ENCODE assay signal across 14 mouse cellular contexts in genomic region chr17:78608135-78608670, GRCm38 (mm10).
DNase-seq lines count a peak whose midpoint lies in the region; ATAC-seq lines count a peak whose summit lies in the region.
"Had no signal": no experiment of that assay in that cellular context is flagged by ENCODE, and none has a peak within 500 bp of the region (broad histone marks: within the 10 kb centered on the region; RNA-seq: fewer than 3 reads in every experiment).

No protein-coding gene starts in this region.

- H3K36me3 ChIP-seq in hindbrain, embryonic 10.5 days: no peaks in the 10 kb centered on the region
- no peaks in the 10 kb centered on the region for H3K36me3 ChIP-seq in hindbrain, embryonic 16.5 days (ENCODE audit: control insufficient read depth, insufficient read depth, low read length)
- no peaks in the 10 kb centered on the region for H3K36me3 ChIP-seq in midbrain, embryonic 11.5 days (ENCODE audit: control insufficient read depth, insufficient read depth, low read length)
- no peaks in the 10 kb centered on the region for H3K36me3 ChIP-seq in midbrain, embryonic 16.5 days (ENCODE audit: control insufficient read depth, insufficient read depth, low read length)
- H3K36me3 ChIP-seq in intestine, embryonic 15.5 days: no peaks in the 10 kb centered on the region
- H3K36me3 ChIP-seq: limb, embryonic 13.5 days had no signal

- ATAC-seq in hindbrain, embryonic 16.5 days: no peak
- no peak for ATAC-seq in midbrain, embryonic 11.5 days (ENCODE audit: low FRiP score)
- ATAC-seq in midbrain, embryonic 16.5 days: no peak
- peak; percentile 87 for ATAC-seq in intestine, embryonic 15.5 days

- peak; percentile 27 for DNase-seq in hindbrain, embryonic 10.5 days (ENCODE audit: low spot score)
- peak; percentile 72 for DNase-seq in midbrain, embryonic 11.5 days (ENCODE audit: low spot score, missing footprints)
- peak; percentile 66 for DNase-seq in yolk sac, embryonic 10.5 days (ENCODE audit: low spot score)
- DNase-seq in layer of hippocampus, postnatal 10 days (ENCODE audit: low spot score in 2 of 2): no peak
- no peak for DNase-seq in urinary bladder, postnatal 36 days (ENCODE audit: low spot score in 2 of 2)
- DNase-seq: cerebellum, adult 18-20 months; lung, adult 18-20 months; thymus, postnatal 25 days had no signal

- WGBS in hindbrain, embryonic 10.5 days: 60% methylated on average over 16 of the region's 16 CpGs
- WGBS in hindbrain, embryonic 16.5 days: 52% methylated on average over 16 of the region's 16 CpGs
- 82% methylated on average over 16 of the region's 16 CpGs for WGBS in midbrain, embryonic 11.5 days
- 84% methylated on average over 16 of the region's 16 CpGs for WGBS in midbrain, embryonic 16.5 days
- 23% methylated on average over 16 of the region's 16 CpGs for WGBS in intestine, embryonic 15.5 days

- no peak overlapping the region for H3K4me2 ChIP-seq in hindbrain, embryonic 16.5 days (ENCODE audit: low read length)
- no peak overlapping the region for H3K4me2 ChIP-seq in midbrain, embryonic 11.5 days
- no peak overlapping the region for H3K4me2 ChIP-seq in midbrain, embryonic 16.5 days (ENCODE audit: low read length)
- peak overlapping the region; percentile 11; the same call in 1 of the 2 replicates for H3K4me2 ChIP-seq in intestine, embryonic 15.5 days (replicated peaks)
- H3K4me2 ChIP-seq: limb, embryonic 13.5 days had no signal

- H3K27ac ChIP-seq in hindbrain, embryonic 10.5 days: peak overlapping the region; percentile 50
- no peak overlapping the region for H3K27ac ChIP-seq in hindbrain, embryonic 16.5 days (ENCODE audit: low read depth, low read length)
- H3K27ac ChIP-seq in midbrain, embryonic 11.5 days (ENCODE audit: low read depth, low read length): no peak overlapping the region
- no peak overlapping the region for H3K27ac ChIP-seq in midbrain, embryonic 16.5 days (ENCODE audit: low read length)
- 0 out of 2 replicates have a peak overlapping the region, but pooled peaks have one; percentile 28 for H3K27ac ChIP-seq in intestine, embryonic 15.5 days
- H3K27ac ChIP-seq: limb, embryonic 13.5 days had no signal

- no peaks in the 10 kb centered on the region for H3K9me3 ChIP-seq in hindbrain, embryonic 10.5 days
- no peaks in the 10 kb centered on the region for H3K9me3 ChIP-seq in hindbrain, embryonic 16.5 days (ENCODE audit: control insufficient read depth, low read length)
- H3K9me3 ChIP-seq in midbrain, embryonic 11.5 days (ENCODE audit: control insufficient read depth, low read length): no peaks in the 10 kb centered on the region
- H3K9me3 ChIP-seq in midbrain, embryonic 16.5 days (replicated peaks; ENCODE audit: control insufficient read depth, low read length, poor library complexity, severe bottlenecking): no peaks in the 10 kb centered on the region
- H3K9me3 ChIP-seq in intestine, embryonic 15.5 days: no peaks in the 10 kb centered on the region
- H3K9me3 ChIP-seq: limb, embryonic 13.5 days; megakaryocyte, embryonic 14.5 days had no signal

- no peak overlapping the region for H3K9ac ChIP-seq in hindbrain, embryonic 16.5 days (ENCODE audit: low read depth, low read length)
- H3K9ac ChIP-seq in midbrain, embryonic 11.5 days (ENCODE audit: low read length): no peak overlapping the region
- no peak overlapping the region for H3K9ac ChIP-seq in midbrain, embryonic 16.5 days (ENCODE audit: low read depth, low read length)
- H3K9ac ChIP-seq in intestine, embryonic 15.5 days: no peak overlapping the region
- H3K9ac ChIP-seq: limb, embryonic 13.5 days had no signal

- peaks cover 8% of the 10 kb centered on the region for H3K4me1 ChIP-seq in hindbrain, embryonic 10.5 days (replicated peaks)
- no peaks in the 10 kb centered on the region for H3K4me1 ChIP-seq in hindbrain, embryonic 16.5 days (ENCODE audit: control insufficient read depth, insufficient read depth, low read depth, low read length)
- no peaks in the 10 kb centered on the region for H3K4me1 ChIP-seq in midbrain, embryonic 11.5 days (ENCODE audit: control insufficient read depth, insufficient read depth, low read length)
- no peaks in the 10 kb centered on the region for H3K4me1 ChIP-seq in midbrain, embryonic 16.5 days (ENCODE audit: control insufficient read depth, insufficient read depth, low read length)
- peaks cover 10% of the 10 kb centered on the region; the same call in 1 of the 2 replicates for H3K4me1 ChIP-seq in intestine, embryonic 15.5 days (replicated peaks)
- H3K4me1 ChIP-seq: megakaryocyte, embryonic 14.5 days had no signal

- no peaks in the 10 kb centered on the region for H3K27me3 ChIP-seq in hindbrain, embryonic 10.5 days (ENCODE audit: insufficient read depth, poor library complexity, severe bottlenecking)
- H3K27me3 ChIP-seq in hindbrain, embryonic 16.5 days (replicated peaks; ENCODE audit: control insufficient read depth, insufficient read depth, low read length): no peaks in the 10 kb centered on the region
- no peaks in the 10 kb centered on the region for H3K27me3 ChIP-seq in midbrain, embryonic 11.5 days (ENCODE audit: control insufficient read depth, insufficient read depth, low read length)
- no peaks in the 10 kb centered on the region for H3K27me3 ChIP-seq in midbrain, embryonic 16.5 days (ENCODE audit: control insufficient read depth, insufficient read depth, low read depth, low read length)
- no peaks in the 10 kb centered on the region for H3K27me3 ChIP-seq in intestine, embryonic 15.5 days (replicated peaks)

- no peak overlapping the region for H3K4me3 ChIP-seq in hindbrain, embryonic 10.5 days
- H3K4me3 ChIP-seq in hindbrain, embryonic 16.5 days (ENCODE audit: low read length): no peak overlapping the region
- no peak overlapping the region for H3K4me3 ChIP-seq in midbrain, embryonic 11.5 days (ENCODE audit: low read depth, low read length)
- H3K4me3 ChIP-seq in midbrain, embryonic 16.5 days (ENCODE audit: low read depth, low read length): no peak overlapping the region
- H3K4me3 ChIP-seq in intestine, embryonic 15.5 days (replicated peaks): no peak overlapping the region
- H3K4me3 ChIP-seq: limb, embryonic 13.5 days; megakaryocyte, embryonic 14.5 days; myocyte had no signal

Comparison
In these comparisons a context has a peak if more than half of its experiments do, and no peak if none do; other contexts are left out.
1. H3K27ac ChIP-seq: peak in hindbrain, embryonic 10.5 days (single experiment) and intestine, embryonic 15.5 days (single experiment); none in hindbrain, embryonic 16.5 days (single experiment), midbrain, embryonic 11.5 days (single experiment) and midbrain, embryonic 16.5 days (single experiment).
2. DNase-seq: peak in hindbrain, embryonic 10.5 days (single experiment), midbrain, embryonic 11.5 days (single experiment) and yolk sac, embryonic 10.5 days (single experiment); none in layer of hippocampus, postnatal 10 days (0 of 2) and urinary bladder, postnatal 36 days (0 of 2).